Mouse (Mus musculus) megakaryocyte, embryonic 14.5 days (primary cell): Measurements from ENCODE around the gene Gtpbp3.

ENCODE experiments used
- FLI1 ChIP-seq: IDR thresholded peaks from 2 replicates; pipeline ENCODE4 v1.6.1; 2012; ENCODE audit warnings: low read length, inconsistent platforms, mixed read lengths
- GATA1 ChIP-seq: IDR thresholded peaks from 3 replicates; pipeline ENCODE4 v1.6.1; 2012; ENCODE audit warnings: mixed read lengths, low read length, inconsistent platforms, borderline replicate concordance

DNA sequence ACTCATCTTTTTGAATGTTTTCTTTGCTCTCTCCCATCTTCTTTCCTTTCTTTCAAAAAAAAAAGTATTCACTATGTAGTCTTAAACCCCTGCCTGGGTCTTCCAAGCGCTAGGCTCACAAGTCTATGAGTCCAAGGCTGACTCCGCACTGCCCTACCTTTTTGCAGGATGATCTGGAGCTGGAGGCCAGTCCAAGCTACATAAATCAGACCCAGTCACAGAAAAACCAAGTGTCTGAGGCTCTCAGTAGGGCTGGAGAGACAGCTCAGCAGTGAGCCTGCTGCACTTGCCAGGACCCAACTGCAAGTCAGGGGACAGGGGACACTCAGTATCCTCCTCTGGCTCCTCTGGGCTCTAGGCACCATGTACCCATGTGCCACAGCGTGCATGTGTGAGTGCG is 16.4 kb downstream of the Gtpbp3 start:
- TF ChIP-seq GATA1 (no peak), FLI1 (no peak)
